Mouse (Mus musculus): ENCODE measurements around the gene Coq8a.

DNA sequence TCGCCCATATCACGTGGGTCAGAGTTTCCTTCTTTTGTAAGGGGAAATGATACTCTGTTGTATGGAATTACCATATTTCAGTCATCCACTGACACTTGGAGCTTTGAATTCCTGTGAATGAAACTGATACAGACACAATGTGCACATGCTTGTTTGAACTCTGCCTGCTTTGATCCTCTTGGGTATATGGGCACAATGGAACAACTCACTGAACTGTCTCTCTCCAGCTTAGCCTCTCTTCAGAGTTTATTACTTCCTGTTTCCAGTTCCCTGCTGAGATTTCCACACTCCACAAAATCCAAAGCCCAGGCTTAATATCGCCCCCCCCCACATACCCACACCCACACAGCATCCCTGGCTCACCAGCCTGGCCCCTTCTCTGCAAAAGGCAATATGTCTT lies 32.3 kb upstream of the Coq8a start:
- TF ChIP-seq POLR2A (IDR thresholded peaks at IDR 0.05; ENCODE audit: low read depth, low read length) (no peak), CTCF (conservative IDR thresholded peaks at IDR 0.05; ENCODE audit: insufficient read depth, insufficient read length, low read depth, low read length) (no peak)
